Mouse (Mus musculus) midbrain, embryonic 16.5 days (tissue): ENCODE results near the gene Zscan2. TPM values are rescaled to one million over a fixed set of nuclear protein-coding genes. Genes with fewer than 3 reads are reported as not detected.
"Not testable (repeated sequence)": the region's sequence is repeated elsewhere in the genome, so short reads cannot be mapped to it uniquely, and the experiment has no call there.

Experiments
- ATAC-seq: fragments of 200-750 bp; cut with Nextera tagmentation; 2 replicates; pipeline ENCODE4 v1.8.0; 2017; ENCODE audit warnings: moderate TSS enrichment
- H3K27ac ChIP-seq: fragments of 300-500 bp; sonication (generic); 2 replicates; pipeline ENCODE4 v1.5.1; 2014; ENCODE audit warnings: mild to moderate bottlenecking, low read length, mixed read lengths
- H3K27me3 ChIP-seq: fragments of 300-500 bp; sonication (generic); 2 replicates; pipeline ENCODE4 v1.6.1; 2014; ENCODE audit warnings: low read depth, low read length, mixed read lengths; ENCODE audit not compliant: control insufficient read depth, insufficient read depth
- H3K36me3 ChIP-seq: fragments of 300-500 bp; sonication (generic); 2 replicates; pipeline ENCODE4 v1.6.1; 2014; ENCODE audit warnings: mild to moderate bottlenecking, low read length, moderate library complexity, mixed read lengths; ENCODE audit not compliant: control insufficient read depth, insufficient read depth
- H3K4me1 ChIP-seq: fragments of 300-500 bp; sonication (generic); 2 replicates; pipeline ENCODE4 v1.6.1; 2014; ENCODE audit warnings: mild to moderate bottlenecking, low read length, mixed read lengths; ENCODE audit not compliant: control insufficient read depth, insufficient read depth
- H3K4me2 ChIP-seq: fragments of 300-500 bp; sonication (generic); 2 replicates; pipeline ENCODE4 v1.6.1; 2014; ENCODE audit warnings: mild to moderate bottlenecking, low read length, mixed read lengths
- H3K4me3 ChIP-seq: fragments of 300-500 bp; sonication (generic); 2 replicates; pipeline ENCODE4 v1.5.1; 2014; ENCODE audit warnings: low read depth, mild to moderate bottlenecking, low read length, moderate library complexity, mixed read lengths
- H3K9ac ChIP-seq: fragments of 300-500 bp; sonication (generic); 2 replicates; pipeline ENCODE4 v1.6.1; 2014; ENCODE audit warnings: low read depth, low read length, mixed read lengths
- H3K9me3 ChIP-seq: fragments of 300-500 bp; sonication (generic); replicated peaks from 2 replicates; pipeline ENCODE4 v1.6.1; 2014; ENCODE audit warnings: mild to moderate bottlenecking, low read length, mixed read lengths; ENCODE audit not compliant: control insufficient read depth, poor library complexity, severe bottlenecking
- WGBS: fragments of 180-500 bp; shearing (Covaris S2); extraction: QIAGEN DNeasy Blood & Tissue Kit; methylation state at CpG from one replicate; pipeline ENCODE4 v1.1.7; 2014; 5-methylcytosine and 5-hydroxymethylcytosine counted together
- polyA plus RNA-seq: library from polyadenylated mRNA; unstranded; fragments of >200 nt; fragmentation: Nextera tagmentation; extraction: Ambion mirVana; gene quantifications from 2 replicates; pipeline ENCODE4 v1.2.1, GENCODE M21; 2015

Zscan2 gene
- polyA plus RNA-seq, 1 experiment from 2014 or later, result 4.0 TPM

- Histone ChIP-seq H3K36me3 (no peaks in the 10 kb centered on the region), H3K4me1 (no peaks in the 10 kb centered on the region), H3K27me3 (no peaks in the 10 kb centered on the region), H3K9ac (no peak overlapping the region), H3K27ac (no peak overlapping the region), H3K9me3 (peaks cover 2% of the 10 kb centered on the region; the same call in 1 of the 2 replicates), H3K4me3 (no peak overlapping the region), H3K4me2 (no peak overlapping the region)
- ATAC-seq, result no peak
- 85% methylated on average over 15 of the region's 15 CpGs for WGBS
These were observed 30.4 kb upstream of the Zscan2 start for GRCm38 (mm10) chr7:80830193-80830803.

- no peaks in the 10 kb centered on the region for H3K36me3 ChIP-seq
- H3K27me3 ChIP-seq, result no peaks in the 10 kb centered on the region
- no peak overlapping the region for H3K4me3 ChIP-seq
- no peak overlapping the region for H3K4me2 ChIP-seq
- no peaks in the 10 kb centered on the region for H3K4me1 ChIP-seq
- H3K27ac ChIP-seq, result no peak overlapping the region
- H3K9me3 ChIP-seq, result peaks cover 2% of the 10 kb centered on the region; the same call in 1 of the 2 replicates
- ATAC-seq, result no peak
- 51% methylated on average over 4 of the region's 4 CpGs for WGBS
- no peak overlapping the region for H3K9ac ChIP-seq
These were observed 28.5 kb upstream of the Zscan2 start for GRCm38 (mm10) chr7:80832191-80832590.

- not testable (repeated sequence) for H3K36me3 ChIP-seq, H3K9me3 ChIP-seq, H3K4me1 ChIP-seq, H3K9ac ChIP-seq, H3K4me3 ChIP-seq, H3K27me3 ChIP-seq, ATAC-seq, H3K27ac ChIP-seq
- peak overlapping the region; percentile 15; the same call in 1 of the 2 replicates for H3K4me2 ChIP-seq
- 20% methylated on average over 13 of the region's 14 CpGs for WGBS
These were observed 27.6 kb upstream of the Zscan2 start for GRCm38 (mm10) chr7:80832996-80833650.

GRCm38 (mm10) chr7:80833651-80834532 lies 26.8 kb upstream of the Zscan2 start:
- no peaks in the 10 kb centered on the region for H3K36me3 ChIP-seq
- WGBS, result 39% methylated on average over 12 of the region's 12 CpGs
- no peaks in the 10 kb centered on the region for H3K27me3 ChIP-seq
- peaks cover 2% of the 10 kb centered on the region; the same call in 1 of the 2 replicates for H3K9me3 ChIP-seq
- H3K4me1 ChIP-seq, result no peaks in the 10 kb centered on the region
- no peak overlapping the region for H3K27ac ChIP-seq
- H3K4me3 ChIP-seq, result no peak overlapping the region
- no peak for ATAC-seq
- H3K9ac ChIP-seq, result no peak overlapping the region
- no peak overlapping the region for H3K4me2 ChIP-seq

- no peaks in the 10 kb centered on the region for H3K36me3 ChIP-seq
- H3K27me3 ChIP-seq, result no peaks in the 10 kb centered on the region
- no peak for ATAC-seq
- H3K4me1 ChIP-seq, result no peaks in the 10 kb centered on the region
- no peak overlapping the region for H3K4me2 ChIP-seq
- H3K9me3 ChIP-seq, result peaks cover 2% of the 10 kb centered on the region; the same call in 1 of the 2 replicates
- no peak overlapping the region for H3K27ac ChIP-seq
- 76% methylated on average over 4 of the region's 4 CpGs for WGBS
- H3K4me3 ChIP-seq, result no peak overlapping the region
- no peak overlapping the region for H3K9ac ChIP-seq
These were observed 24.6 kb upstream of the Zscan2 start for GRCm38 (mm10) chr7:80835984-80836652.

- 56% methylated on average over 9 of the region's 9 CpGs for WGBS
- no peaks in the 10 kb centered on the region for H3K36me3 ChIP-seq
- no peaks in the 10 kb centered on the region for H3K9me3 ChIP-seq
- no peak overlapping the region for H3K4me2 ChIP-seq
- H3K9ac ChIP-seq, result no peak overlapping the region
- H3K27ac ChIP-seq, result no peak overlapping the region
- H3K4me1 ChIP-seq, result no peaks in the 10 kb centered on the region
- H3K4me3 ChIP-seq, result no peak overlapping the region
- H3K27me3 ChIP-seq, result no peaks in the 10 kb centered on the region
- ATAC-seq, result no peak
These were observed 23.0 kb upstream of the Zscan2 start for GRCm38 (mm10) chr7:80837736-80838135.

- Histone ChIP-seq H3K27me3 (no peaks in the 10 kb centered on the region), H3K36me3 (no peaks in the 10 kb centered on the region), H3K4me3 (no peak overlapping the region), H3K9me3 (no peaks in the 10 kb centered on the region), H3K4me1 (no peaks in the 10 kb centered on the region), H3K27ac (no peak overlapping the region), H3K9ac (no peak overlapping the region), H3K4me2 (no peak overlapping the region)
- WGBS, result 43% methylated on average over 7 of the region's 7 CpGs
- ATAC-seq, result no peak
These were observed 22.5 kb upstream of the Zscan2 start for GRCm38 (mm10) chr7:80838247-80838646.

- H3K4me1 ChIP-seq, result no peaks in the 10 kb centered on the region
- H3K27me3 ChIP-seq, result no peaks in the 10 kb centered on the region
- no peak overlapping the region for H3K27ac ChIP-seq
- H3K9me3 ChIP-seq, result no peaks in the 10 kb centered on the region
- no peak for ATAC-seq
- H3K4me3 ChIP-seq, result no peak overlapping the region
- no peak overlapping the region for H3K4me2 ChIP-seq
- H3K9ac ChIP-seq, result no peak overlapping the region
- no peaks in the 10 kb centered on the region for H3K36me3 ChIP-seq
These were observed 21.0 kb upstream of the Zscan2 start for GRCm38 (mm10) chr7:80839755-80840154.
